Mouse (Mus musculus) stomach, embryonic 16.5 days (tissue): ENCODE measurements at regions not wholly inside any gene's neighbourhood (a gene's known extent, or its start where the extent isn't known, plus 50 kb on each side); places are given as distances from the start of the nearest gene placed in this dataset.

ENCODE experiments used
- ATAC-seq: fragments of 200-750 bp; cut with Nextera tagmentation; 2 replicates; pipeline ENCODE4 v1.8.0; 2017; ENCODE audit warnings: moderate number of reproducible peaks, moderate TSS enrichment; ENCODE audit not compliant: insufficient read depth, low FRiP score
- H3K27ac ChIP-seq: fragments of 300-500 bp; sonication (generic); 2 replicates; pipeline ENCODE4 v1.5.1; 2014; ENCODE audit warnings: low read length
- H3K27me3 ChIP-seq: fragments of 300-500 bp; sonication (generic); 2 replicates; pipeline ENCODE4 v1.6.1; 2014; ENCODE audit warnings: low read length, control low read depth, mixed read lengths; ENCODE audit not compliant: control insufficient read depth, insufficient read depth
- H3K36me3 ChIP-seq: fragments of 300-500 bp; sonication (generic); 2 replicates; pipeline ENCODE4 v1.6.1; 2014; ENCODE audit warnings: low read length; ENCODE audit not compliant: control insufficient read depth, insufficient read depth
- H3K4me1 ChIP-seq: fragments of 300-500 bp; sonication (generic); 2 replicates; pipeline ENCODE4 v1.6.1; 2014; ENCODE audit warnings: low read length, control low read depth, mixed read lengths; ENCODE audit not compliant: control insufficient read depth, insufficient read depth
- H3K4me2 ChIP-seq: fragments of 300-500 bp; sonication (generic); 2 replicates; pipeline ENCODE4 v1.6.1; 2014; ENCODE audit warnings: low read depth, low read length, mixed read lengths
- H3K4me3 ChIP-seq: fragments of 300-500 bp; sonication (generic); replicated peaks from 2 replicates; pipeline ENCODE4 v1.5.1; 2014; ENCODE audit warnings: mild to moderate bottlenecking, low read length
- H3K9ac ChIP-seq: fragments of 300-500 bp; sonication (generic); 2 replicates; pipeline ENCODE4 v1.6.1; 2014; ENCODE audit warnings: low read length
- H3K9me3 ChIP-seq: fragments of 300-500 bp; sonication (generic); replicated peaks from 2 replicates; pipeline ENCODE4 v1.6.1; 2016; ENCODE audit warnings: low read length, control low read depth; ENCODE audit not compliant: control insufficient read depth
- WGBS: fragments of 180-500 bp; shearing (Covaris S2); extraction: QIAGEN DNeasy Blood & Tissue Kit; methylation state at CpG from one replicate; pipeline ENCODE4 v1.1.7; 2014; 5-methylcytosine and 5-hydroxymethylcytosine counted together

GRCm38 (mm10) chr12:5996672-5997071, 621.2 kb upstream of the Klhl29 start:
- H3K4me1 ChIP-seq, result no peaks in the 10 kb centered on the region
- no peak overlapping the region for H3K4me2 ChIP-seq
- ATAC-seq, result no peak
- H3K9me3 ChIP-seq, result no peaks in the 10 kb centered on the region
- H3K27ac ChIP-seq, result no peak overlapping the region
- H3K9ac ChIP-seq, result no peak overlapping the region
- H3K27me3 ChIP-seq, result no peaks in the 10 kb centered on the region
- WGBS, result 71% methylated on average over 6 of the region's 6 CpGs
- H3K4me3 ChIP-seq, result no peak overlapping the region
- no peaks in the 10 kb centered on the region for H3K36me3 ChIP-seq

- no peak overlapping the region for H3K9ac ChIP-seq
- H3K36me3 ChIP-seq, result no peaks in the 10 kb centered on the region
- 0 out of 2 replicates have a peak, but pooled peaks cover 3% of the 10 kb centered on the region for H3K4me1 ChIP-seq
- H3K27ac ChIP-seq, result peak overlapping the region; percentile 18; the same call in 1 of the 2 replicates
- WGBS, result 40% methylated on average over 13 of the region's 13 CpGs
- no peaks in the 10 kb centered on the region for H3K9me3 ChIP-seq
- H3K27me3 ChIP-seq, result no peaks in the 10 kb centered on the region
- no peak for ATAC-seq
- H3K4me2 ChIP-seq, result peak overlapping the region; percentile 19; the same call in 1 of the 2 replicates
- H3K4me3 ChIP-seq, result no peak overlapping the region
Observed at GRCm38 (mm10) chr12:5983937-5984610, 608.6 kb upstream of the Klhl29 start.

GRCm38 (mm10) chr12:5982096-5982495, 606.6 kb upstream of the Klhl29 start:
- H3K27me3 ChIP-seq, result no peaks in the 10 kb centered on the region
- no peak overlapping the region for H3K9ac ChIP-seq
- ATAC-seq, result no peak
- WGBS, result 54% methylated on average over 1 of the region's 1 CpGs
- no peak overlapping the region for H3K4me3 ChIP-seq
- 0 out of 2 replicates have a peak, but pooled peaks cover 3% of the 10 kb centered on the region for H3K4me1 ChIP-seq
- no peaks in the 10 kb centered on the region for H3K36me3 ChIP-seq
- H3K9me3 ChIP-seq, result no peaks in the 10 kb centered on the region
- no peak overlapping the region for H3K4me2 ChIP-seq
- no peak overlapping the region for H3K27ac ChIP-seq

GRCm38 (mm10) chr12:5975926-5976325, 600.4 kb upstream of the Klhl29 start:
- WGBS, result 86% methylated on average over 4 of the region's 4 CpGs
- H3K27ac ChIP-seq, result no peak overlapping the region
- no peaks in the 10 kb centered on the region for H3K36me3 ChIP-seq
- H3K4me2 ChIP-seq, result no peak overlapping the region
- no peak overlapping the region for H3K4me3 ChIP-seq
- H3K27me3 ChIP-seq, result no peaks in the 10 kb centered on the region
- no peak overlapping the region for H3K9ac ChIP-seq
- ATAC-seq, result no peak
- H3K9me3 ChIP-seq, result no peaks in the 10 kb centered on the region
- H3K4me1 ChIP-seq, result no peaks in the 10 kb centered on the region

- H3K27ac ChIP-seq, result no peak overlapping the region
- 67% methylated on average over 4 of the region's 4 CpGs for WGBS
Observed at GRCm38 (mm10) chr12:5969556-5969955, 594.1 kb upstream of the Klhl29 start.

GRCm38 (mm10) chr12:5956141-5956540, 580.7 kb upstream of the Klhl29 start:
- Histone ChIP-seq H3K9me3 (no peaks in the 10 kb centered on the region), H3K27me3 (no peaks in the 10 kb centered on the region), H3K4me3 (no peak overlapping the region), H3K27ac (no peak overlapping the region), H3K4me2 (no peak overlapping the region), H3K9ac (no peak overlapping the region), H3K4me1 (no peaks in the 10 kb centered on the region), H3K36me3 (no peaks in the 10 kb centered on the region)
- no peak for ATAC-seq
- WGBS, result 74% methylated on average over 2 of the region's 2 CpGs

More at GRCm38 (mm10) chr12:5969556-5969955, 594.1 kb upstream of the Klhl29 start:
- Histone ChIP-seq H3K36me3 (no peaks in the 10 kb centered on the region), H3K4me1 (no peaks in the 10 kb centered on the region), H3K9me3 (no peaks in the 10 kb centered on the region), H3K9ac (no peak overlapping the region), H3K27me3 (no peaks in the 10 kb centered on the region), H3K4me2 (no peak overlapping the region), H3K4me3 (no peak overlapping the region)
- no peak for ATAC-seq

- Histone ChIP-seq H3K4me3 (no peak overlapping the region), H3K9me3 (no peaks in the 10 kb centered on the region), H3K4me2 (no peak overlapping the region), H3K4me1 (no peaks in the 10 kb centered on the region), H3K9ac (no peak overlapping the region), H3K27me3 (no peaks in the 10 kb centered on the region), H3K27ac (no peak overlapping the region), H3K36me3 (no peaks in the 10 kb centered on the region)
- ATAC-seq, result no peak
- 73% methylated on average over 5 of the region's 5 CpGs for WGBS
Observed at GRCm38 (mm10) chr12:5955564-5955963, 580.1 kb upstream of the Klhl29 start.

- Histone ChIP-seq H3K4me1 (no peaks in the 10 kb centered on the region), H3K36me3 (no peaks in the 10 kb centered on the region), H3K4me3 (no peak overlapping the region), H3K27me3 (no peaks in the 10 kb centered on the region), H3K27ac (no peak overlapping the region), H3K4me2 (no peak overlapping the region), H3K9me3 (no peaks in the 10 kb centered on the region), H3K9ac (no peak overlapping the region)
- no peak for ATAC-seq
- 84% methylated on average over 11 of the region's 11 CpGs for whole genome bisulfite sequencing
Observed at GRCm38 (mm10) chr12:5943346-5943925, 568.0 kb upstream of the Klhl29 start.

GRCm38 (mm10) chr12:5921262-5921661, 545.8 kb upstream of the Klhl29 start:
- Histone ChIP-seq H3K36me3 (no peaks in the 10 kb centered on the region), H3K4me1 (no peaks in the 10 kb centered on the region), H3K4me2 (no peak overlapping the region), H3K4me3 (no peak overlapping the region), H3K27me3 (no peaks in the 10 kb centered on the region), H3K9me3 (no peaks in the 10 kb centered on the region), H3K27ac (no peak overlapping the region), H3K9ac (no peak overlapping the region)
- ATAC-seq, result no peak
- 87% methylated on average over 1 of the region's 1 CpGs for WGBS
